Mouse (Mus musculus) heart, adult 11 months (tissue): ENCODE measurements around the gene Aars2.
A peak's percentile ranks its signal among the peaks of the same experiment; 100 is the strongest.

Experiments
- DNase-seq: peaks from one replicate; pipeline ENCODE4 v3.0.0; 2022

Aars2 gene

DNA sequence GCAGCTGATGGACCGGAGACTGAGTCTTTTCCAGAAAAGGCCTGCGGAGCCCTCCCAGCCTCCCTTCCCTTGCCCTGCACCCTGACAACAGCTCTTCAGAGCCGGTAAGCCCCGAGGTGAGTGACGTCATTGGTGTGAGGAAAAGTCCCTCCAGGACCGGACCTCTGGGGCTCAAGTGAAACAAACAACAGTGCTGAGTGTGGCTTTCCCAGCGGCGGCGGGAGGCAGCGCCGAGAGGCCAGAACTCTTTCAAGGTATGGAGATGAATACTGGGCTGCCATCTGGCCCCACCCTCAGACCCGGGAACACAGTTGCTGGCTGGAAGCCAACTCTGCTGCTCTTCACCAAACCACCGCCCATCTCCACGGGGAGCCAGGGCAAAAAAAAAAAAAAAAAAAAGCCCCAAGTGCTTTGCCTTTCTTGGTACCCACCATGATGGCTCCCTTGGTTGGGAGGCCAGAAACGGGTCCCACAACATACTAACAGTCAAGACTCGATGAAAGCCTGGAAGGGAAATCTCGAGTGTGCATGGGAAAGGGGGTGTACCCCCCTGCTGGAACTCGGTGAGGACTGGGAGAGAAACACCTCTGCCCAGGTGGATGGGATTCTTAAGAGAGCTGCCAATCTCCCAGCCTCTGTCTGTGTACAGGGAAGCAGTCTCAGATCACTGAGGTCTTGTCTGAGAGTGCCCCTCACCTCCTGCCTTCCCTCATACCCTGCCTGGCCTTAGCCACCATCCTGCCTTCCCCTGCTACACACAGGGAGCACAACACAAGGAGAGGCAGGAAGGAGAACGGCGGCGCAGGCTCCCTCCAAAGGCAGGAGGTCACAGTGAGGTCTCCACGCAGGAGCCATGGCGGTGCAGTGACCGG is 37.6 kb downstream of the Aars2 start:
- peak; percentile 84 for DNase-seq

DNA sequence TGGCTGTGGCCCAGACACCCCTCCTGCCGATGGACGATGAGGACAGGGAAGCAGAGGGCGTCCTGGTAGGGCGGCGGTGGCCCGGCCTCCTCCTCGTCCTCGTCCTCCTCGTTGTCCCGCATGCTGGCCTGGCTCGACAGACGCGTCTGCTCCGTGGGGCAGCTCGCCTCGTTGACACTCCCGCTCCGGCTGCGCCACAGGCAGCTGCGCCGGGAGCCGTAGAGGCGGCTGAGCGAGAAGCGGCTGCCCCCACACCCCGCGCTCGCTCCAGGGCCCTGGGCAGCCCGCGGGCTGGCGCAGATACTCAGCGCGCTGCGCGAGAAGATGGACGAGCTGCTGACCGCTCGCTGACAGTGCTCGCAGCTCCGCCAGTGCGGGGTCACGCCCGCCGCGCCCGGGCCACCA is 38.2 kb downstream of the Aars2 start:
- no peak for DNase-seq

DNA sequence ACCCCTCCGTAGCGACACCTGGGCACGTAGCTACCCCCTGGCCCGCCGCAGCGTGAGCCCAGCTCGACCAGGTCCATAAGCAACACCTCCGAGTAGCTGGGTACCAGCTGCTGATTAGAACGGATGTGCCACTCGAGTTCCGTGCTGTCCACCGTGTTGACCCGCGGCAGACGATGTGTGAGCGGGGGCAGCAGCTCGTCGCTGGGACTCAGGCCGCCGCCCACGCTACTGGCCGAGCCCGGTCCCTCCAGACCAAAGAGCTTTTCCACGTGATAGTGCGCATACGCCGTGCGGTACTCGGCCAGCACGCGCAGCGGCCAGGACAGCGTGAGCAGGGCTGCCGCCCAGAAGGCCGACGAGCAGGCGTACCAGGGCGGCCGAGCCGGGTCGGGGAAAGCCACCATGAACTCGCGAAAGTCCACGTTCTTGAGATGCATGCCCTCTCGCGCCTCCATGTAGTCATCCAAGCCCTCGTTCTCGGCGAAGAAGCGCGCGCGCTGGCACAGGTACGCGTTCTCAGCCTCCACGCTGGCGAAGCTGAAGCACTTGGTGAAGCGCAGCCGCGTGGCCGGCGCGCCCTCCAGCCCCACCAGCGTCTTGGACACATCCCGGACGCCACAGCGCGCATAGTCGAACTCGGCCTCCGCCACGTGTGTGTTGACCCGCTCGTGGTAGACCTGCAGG is 38.8 kb downstream of the Aars2 start:
- peak; percentile 87 for DNase-seq

DNA sequence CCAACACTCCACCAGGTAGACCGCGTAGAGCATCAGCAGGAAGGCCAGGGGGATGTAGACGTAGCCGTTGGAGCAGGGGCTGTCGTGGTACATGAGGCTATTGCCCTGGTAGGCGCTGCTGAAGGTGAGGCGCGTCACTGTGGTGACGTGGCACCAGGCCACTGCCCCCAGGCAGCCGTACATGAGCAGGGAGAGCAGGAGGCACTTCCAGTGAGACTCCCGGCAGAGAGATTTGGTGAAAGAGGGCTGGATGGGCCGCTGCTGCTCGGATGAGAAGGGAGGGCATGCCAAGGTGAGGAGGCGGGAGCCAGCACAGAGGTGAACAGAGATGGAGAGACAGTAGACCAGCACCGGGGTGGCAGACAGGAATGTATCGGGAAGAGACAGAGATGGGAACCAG is 40.3 kb downstream of the Aars2 start:
- DNase-seq, result peak; percentile 80

DNA sequence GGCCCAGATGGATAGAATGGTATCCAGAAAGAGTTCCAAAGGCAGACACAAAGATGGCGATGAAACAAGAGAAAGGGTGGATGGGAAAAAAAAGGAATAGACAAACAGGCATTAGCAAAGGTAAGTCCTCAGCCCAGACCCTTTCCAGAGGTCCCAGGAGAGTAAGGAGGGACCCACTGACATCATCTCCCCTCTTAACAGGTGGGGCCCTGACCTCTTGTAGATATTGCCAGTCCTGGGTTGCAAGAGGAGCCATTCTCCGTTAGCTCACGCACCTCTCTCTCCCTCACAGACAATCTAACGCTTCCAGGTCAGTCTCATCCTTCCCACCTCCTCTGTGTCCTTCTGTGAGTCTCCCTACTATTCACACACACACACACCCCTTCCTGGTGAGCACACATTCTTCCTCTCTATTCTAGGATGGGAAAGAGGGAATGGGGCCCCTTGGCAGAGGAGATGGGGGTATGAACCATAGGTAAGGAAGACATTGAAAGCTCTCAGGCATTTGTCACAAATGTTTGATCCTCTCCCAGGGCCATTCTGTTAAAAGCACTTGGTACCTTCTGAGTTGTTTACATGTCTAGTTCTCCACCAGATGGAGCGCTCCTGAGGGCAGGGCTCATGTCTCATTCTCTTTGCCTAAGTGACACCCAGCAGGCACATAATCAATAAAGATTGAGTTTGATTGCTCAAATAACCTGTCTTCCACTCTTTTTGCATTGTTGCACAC is 41.0 kb downstream of the Aars2 start:
- DNase-seq, result no peak

DNA sequence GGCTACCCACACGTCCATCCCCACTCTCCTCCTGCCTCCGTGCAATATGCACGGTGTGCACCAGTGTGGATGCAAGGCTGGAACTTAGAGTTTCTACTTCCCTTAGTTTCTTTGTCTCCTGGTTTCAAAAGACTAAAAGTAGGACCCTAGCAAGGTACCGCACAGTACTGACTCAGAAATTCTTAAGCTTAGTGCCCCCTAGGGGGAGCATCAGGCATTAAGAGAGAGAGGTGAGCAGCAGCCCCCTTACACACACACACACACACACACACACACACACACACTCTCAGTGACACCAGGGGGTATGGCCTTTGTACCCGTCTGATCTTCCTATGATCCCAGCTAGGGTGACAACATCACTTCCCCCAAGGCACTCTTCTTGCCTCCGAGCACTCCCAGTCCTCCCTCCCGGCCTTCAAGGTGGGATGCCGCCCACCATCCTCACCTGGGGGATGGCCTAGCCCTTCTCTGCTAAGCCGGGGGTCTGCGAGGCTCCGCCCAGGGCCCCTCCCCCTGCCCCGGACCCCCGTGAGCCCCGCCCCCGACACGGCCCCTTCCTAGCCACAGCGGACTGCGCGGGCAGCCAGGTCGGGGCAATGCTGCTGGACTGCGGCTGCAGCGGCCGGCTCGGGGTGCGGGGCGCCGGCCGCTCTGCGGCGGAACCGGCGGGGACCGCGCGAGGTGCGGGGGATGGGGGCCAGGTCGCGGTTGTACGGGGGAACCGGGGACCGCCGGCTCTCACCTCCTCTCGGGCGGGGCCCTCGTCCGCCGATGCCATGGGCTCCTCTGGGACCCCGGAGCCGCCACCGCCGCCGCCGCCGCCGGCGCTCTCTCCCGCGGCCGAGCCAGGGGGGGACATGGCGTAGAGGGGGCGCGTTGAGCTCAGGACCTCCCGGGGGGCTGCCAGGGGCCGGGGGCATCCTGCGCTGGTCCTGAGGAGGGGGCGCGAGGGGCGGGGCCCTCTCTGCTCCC is 42.2 kb downstream of the Aars2 start:
- DNase-seq, result peak; percentile 85

DNA sequence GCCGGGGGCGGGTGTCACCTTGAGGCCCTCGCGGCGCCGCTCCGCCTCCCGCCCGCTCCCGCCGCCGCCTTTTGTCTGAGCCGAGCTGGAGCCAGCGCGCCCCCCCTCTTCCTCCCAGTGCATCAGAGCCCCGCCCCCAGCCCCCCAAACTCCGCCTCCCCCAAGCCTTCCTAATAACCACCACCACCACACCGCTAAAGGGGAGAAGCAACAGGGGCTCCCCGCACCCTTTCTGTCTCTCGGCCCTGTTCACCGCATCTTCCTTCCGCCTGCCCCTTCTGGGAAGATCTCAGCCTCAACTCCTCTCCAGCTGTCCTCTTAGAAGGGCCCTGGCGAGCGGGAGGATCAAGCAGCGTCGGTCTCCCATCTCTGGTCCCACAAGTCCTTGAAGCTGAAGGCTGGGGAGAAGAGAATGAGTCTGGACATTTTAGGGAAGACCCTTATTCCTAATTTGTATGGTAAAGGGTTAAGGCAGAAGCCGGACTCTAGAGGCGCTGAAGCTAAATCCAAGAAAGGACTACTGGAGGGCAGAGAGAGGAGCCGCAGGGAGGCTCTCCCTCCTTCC is 43.1 kb downstream of the Aars2 start, which contains the start of gene Tmem151b:
Gene Tmem151b, minus strand, starts transcription at position 61 of the 565 bp plus-strand sequence.
- peak; percentile 68 for DNase-seq

DNA sequence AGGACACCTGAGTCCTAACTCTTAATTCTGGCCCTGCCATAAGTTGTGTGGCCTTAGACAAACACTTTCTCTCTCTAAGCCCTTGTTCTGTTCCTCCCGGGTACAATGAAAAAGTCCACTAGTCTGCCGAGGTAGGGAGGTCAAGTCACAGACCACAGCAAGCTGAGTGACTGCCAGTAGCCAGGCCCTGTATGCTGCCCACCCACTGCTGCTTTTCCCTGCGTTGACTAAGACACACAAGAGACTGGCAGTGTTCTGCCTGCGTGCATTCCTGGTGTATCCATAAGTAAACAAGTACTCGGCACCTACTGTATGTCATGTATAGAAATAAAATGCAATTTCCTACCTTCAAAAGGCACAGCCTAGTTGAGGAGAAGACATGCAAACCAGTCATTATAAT is 43.6 kb downstream of the Aars2 start:
- DNase-seq, result no peak

DNA sequence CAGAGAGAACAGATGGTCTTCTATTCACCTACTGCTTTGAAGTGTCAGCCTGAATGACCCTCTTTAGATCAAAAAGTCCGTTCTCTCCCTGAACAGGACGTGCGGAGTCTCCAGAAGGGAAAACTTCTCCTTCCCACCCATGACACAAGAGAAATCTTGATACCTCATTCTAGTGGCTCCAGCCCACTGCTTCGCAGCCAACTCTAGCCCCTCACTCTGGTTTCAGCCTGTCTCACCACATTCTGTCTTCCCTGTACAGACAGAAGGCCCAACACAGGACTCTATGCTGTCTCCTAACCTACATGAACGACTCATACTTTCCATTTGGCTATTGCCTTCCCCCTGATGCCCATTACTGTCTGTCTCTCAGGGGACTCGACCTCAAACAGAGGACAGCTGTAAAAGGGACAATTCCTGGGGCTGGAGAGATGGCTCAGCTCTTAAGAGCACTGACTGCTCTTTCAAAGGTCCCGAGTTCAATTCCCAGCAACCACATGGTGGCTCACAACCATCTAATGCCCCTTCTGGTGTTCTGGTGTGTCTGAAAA is 44.7 kb downstream of the Aars2 start:
- DNase-seq, result no peak

DNA sequence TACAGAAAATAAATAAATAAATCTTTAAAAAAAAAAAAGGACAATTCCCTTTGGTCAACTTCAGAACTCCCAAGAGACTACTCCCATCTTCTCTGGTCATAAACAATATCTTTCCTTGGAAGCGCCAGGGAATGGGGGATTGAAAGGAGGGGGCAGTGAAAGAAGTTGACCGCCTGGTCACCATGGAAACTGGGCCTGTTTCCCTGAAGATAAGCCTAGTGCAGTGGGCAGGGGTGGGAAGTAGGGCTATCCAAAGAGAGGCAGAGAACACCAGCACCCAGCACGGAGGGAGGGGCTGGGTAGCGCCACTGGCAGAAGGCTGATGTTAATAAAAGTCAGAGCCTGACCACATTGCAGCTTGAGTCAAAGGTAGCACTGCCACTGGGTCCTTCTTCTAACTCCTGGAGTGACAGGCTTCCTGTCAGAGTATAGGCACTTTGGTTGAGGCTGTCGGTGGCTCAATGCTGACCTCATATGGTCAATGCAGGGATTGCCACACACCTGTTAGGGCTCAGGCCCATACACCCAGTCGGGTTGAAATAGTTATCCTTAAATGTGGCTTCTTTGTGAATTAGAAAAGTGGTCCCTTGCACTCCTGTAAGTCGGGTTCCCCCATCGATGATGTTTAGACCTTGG is 45.3 kb downstream of the Aars2 start:
- DNase-seq, result peak; percentile 96

DNA sequence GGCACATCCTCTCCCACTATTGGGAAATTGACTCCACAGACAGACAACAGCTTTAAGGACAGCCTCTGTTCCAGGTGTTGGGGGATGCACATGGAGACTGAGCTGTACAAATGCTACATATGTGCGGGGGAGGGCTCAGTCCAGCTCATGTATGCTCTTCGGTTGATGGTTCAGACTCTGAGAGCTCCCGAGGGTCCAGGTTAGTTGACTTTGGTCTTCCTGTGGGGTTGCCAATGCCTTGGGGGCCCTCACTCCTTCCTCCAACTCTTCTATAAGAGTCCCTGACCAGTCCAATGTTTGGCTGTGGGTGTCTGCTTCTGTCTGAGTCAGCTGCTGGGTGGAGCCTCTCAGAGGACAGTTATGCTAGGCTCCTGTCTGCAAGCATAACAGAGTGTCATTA is 46.4 kb downstream of the Aars2 start:
- DNase-seq, result peak; percentile 77

DNA sequence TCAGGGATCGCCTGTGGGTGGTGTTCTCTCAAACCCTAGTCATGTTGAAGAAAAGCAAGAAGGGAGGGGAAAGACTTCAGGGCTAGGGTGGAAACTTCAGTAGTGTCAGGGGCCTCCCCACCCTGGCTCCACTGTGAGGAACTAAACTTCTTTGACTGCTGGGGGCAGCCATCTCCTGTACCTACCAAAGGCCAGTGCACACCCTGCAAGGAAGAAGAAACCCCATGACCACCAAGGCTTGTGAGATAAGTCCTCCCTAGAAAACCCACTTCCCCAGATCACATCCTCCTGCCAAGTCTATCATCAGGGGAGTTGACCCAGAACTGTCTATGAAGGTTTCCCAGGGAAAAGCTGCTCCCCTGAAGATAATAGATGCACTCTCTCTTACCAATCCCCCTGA is 47.8 kb downstream of the Aars2 start:
- no peak for DNase-seq

DNA sequence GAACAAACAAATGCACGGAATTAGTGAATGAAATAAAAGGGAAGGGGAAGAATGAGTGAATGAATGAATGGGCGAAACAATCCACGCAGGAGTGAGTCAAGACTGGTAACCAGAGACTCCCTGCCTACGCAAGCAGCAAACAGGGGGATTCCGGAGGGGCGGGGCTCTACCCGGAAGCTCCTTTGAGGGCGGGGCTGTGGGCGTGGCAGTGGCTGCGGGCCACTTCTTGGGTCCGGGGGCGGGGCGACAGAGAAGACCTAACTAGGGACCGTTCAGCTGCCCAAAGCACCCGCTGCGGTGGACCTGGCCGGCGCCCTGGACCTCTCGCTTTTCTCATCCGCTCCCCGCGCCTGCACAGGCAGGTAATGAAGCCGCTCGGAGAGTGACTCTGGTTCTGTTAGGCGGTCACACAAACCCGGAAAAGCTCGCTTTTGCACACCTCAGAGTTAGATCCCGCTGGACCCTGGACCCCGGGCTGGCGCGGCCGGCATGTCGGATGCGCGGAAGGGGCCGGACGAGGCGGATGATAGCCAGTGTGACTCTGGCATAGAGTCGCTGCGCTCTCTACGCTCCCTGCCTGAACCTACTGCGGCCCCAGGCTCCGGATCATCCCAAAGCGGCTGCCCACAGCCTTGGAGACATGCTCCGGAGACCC is 48.9 kb downstream of the Aars2 start, which contains the start of gene Nfkbie:
Gene Nfkbie, plus strand, starts transcription at position 252 of the 655 bp plus-strand sequence.
- peak; percentile 99 for DNase-seq

DNA sequence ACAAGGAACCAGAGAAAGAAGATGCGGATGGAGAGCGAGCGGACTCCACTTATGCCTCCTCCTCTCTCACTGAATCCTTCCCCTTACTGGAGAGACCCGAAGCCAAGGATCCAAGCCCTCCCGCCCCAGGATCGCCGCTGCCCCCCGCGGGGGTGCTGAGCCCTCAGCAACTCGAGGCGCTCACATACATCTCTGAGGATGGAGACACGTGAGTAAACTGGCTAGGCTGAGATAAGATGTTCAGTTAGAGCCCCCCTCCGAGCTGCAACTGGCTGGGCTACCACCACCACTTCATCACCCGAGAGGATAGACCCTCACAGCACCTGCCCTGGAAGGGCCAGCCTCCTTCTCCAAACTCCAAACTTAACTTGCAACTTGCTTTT is 49.5 kb downstream of the Aars2 start:
- DNase-seq, result peak; percentile 92

DNA sequence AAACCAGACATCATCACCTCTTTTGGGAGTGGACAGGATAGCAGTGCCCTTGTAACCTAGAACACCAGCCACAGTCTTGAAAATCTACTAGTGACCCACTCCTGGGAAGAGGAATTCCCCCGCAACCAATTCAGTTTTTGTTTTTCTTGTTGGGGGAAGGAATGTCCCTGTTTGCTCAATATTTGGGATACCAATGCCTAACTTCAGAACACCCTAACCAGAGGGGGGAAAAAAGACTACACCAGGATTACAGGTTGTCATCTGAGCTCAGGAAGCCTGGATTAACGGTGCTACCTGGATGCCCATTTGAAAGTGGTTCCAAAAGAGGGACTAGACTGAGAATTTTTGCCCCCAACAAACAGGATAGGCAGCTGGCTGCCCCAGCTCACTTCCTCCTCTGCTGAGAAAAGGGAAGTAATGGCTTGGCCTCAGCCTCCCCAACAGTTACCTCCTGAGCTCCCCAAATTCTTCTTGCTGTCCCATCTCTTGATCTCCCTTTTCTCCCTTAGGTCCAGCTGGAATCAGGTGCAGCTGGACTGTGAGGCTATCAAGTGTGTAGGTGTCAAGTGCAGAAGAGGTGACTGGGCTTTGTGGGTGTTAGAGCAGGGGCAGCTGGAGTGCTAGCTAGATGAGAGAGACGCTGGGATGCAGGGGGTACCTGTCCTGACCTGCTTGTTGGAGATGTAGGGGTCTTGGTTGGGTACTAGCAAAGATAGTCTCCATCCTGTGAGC is 50.0 kb downstream of the Aars2 start:
- DNase-seq, result peak; percentile 93

DNA sequence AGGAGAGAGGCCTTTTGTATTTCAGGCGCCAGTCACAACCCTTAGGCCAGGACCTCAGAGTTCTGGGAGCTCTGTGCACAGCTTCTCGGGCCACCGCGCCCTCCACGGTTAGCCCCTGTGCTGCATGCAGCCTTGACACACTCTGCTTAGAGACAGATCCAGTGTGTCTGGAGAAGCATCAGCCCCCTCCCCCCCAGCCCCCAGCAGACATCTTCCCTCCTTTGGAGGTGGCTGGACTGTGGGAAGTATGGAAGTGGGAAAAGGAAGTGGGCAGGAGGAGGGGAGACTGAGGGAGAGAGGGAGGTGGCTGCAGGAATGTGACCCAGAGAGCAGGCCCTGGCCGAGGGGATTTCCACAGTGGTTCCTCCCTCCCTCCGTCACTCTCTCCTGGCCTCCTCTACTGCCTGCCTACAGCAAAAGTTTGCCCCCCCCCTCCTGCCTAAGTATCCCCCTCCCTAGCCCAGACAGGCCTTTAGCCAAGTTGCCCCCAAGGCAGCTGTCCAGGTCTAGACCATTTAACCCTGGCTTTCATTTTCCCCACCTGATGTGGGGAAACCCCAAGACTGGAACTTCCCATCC is 50.7 kb downstream of the Aars2 start:
- peak; percentile 94 for DNase-seq

DNA sequence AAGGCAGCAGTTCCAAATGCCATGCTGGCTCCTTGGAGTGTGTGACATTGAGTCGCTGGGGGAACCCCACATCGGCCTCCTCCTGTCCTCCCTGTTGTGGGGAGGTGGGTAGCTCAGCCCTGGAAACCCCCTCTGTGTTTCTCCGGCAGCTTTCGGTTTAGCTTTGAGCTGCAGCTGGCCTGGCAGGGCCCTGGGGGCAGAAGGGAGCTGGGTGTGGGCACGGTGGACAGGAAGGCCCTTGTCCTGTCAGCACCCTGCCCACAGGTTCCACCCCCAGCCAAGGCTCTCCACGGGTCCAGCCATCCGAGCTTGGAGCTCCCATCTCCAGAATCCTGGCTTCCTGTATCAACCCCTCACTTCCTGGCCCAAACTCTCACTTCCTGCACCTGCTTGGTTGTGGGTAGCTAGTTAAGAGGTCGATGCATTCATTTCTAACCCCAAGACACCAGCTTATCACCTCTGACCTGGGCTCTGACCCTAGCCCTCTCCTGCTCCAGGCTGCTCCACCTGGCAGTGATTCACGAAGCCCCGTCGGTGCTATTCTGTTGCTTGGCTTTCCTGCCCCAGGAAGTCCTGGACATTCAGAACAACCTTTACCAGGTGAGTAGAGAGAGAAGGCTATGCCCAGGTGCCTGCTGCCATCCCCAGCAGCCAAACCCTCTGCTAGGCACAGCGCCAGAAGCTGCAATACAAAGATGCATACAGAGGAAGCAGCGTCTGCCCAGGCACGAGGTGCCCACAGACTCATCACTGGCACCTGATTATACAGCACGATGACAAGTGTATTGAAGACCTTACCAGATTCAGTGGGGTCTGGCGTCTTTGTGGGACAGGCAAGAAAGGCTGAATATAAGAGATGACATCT is 51.6 kb downstream of the Aars2 start:
- DNase-seq, result peak; percentile 94
